Mouse (Mus musculus) ZHBTc4 (cell line): ENCODE results near the gene Nxnl1.

Source experiments
- DNase-seq: peaks from one replicate; pipeline ENCODE4 v3.0.0-alpha.2; 2011; ENCODE audit warnings: low read depth, low spot score

The Nxnl1 gene

DNA sequence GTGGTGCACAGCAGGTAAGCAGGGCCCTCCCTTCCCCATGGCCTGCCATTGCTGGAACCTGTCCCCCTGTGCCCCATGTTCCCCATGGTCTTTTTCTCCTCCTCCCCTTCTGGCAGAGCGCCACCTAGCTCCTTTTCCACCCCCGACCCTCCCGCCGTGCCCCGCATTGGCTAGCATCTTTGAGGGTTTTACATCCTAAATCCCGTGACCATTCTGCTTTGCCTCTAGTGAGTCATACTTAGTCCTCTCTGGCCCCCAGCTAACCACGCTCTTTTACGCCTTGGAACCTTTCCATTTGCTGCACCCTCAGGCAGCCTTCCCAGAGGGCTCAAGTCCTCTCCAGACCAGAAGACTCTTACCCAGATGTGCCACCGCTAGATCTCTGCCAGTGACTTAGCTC, 13.8 kb upstream of the Nxnl1 start:
- DNase-seq: no peak

DNA sequence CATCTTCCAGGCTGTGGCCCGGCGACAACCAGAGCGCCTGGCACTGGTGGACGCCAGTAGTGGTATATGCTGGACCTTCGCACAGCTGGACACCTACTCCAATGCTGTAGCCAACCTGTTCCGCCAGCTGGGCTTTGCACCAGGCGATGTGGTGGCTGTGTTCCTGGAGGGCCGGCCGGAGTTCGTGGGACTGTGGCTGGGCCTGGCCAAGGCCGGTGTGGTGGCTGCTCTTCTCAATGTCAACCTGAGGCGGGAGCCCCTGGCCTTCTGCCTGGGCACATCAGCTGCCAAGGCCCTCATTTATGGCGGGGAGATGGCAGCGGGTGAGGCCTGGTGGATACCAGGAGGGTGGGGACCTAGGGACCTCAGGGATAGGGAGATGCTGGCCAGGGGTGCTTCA, 13.1 kb upstream of the Nxnl1 start:
- DNase-seq: no peak

- no peak for DNase-seq
Observed at GRCm38 (mm10) chr8:71579009-71579408, 12.6 kb upstream of the Nxnl1 start.

- DNase-seq: no peak
Observed at GRCm38 (mm10) chr8:71577856-71578387, 11.5 kb upstream of the Nxnl1 start.

- DNase-seq: no peak
Observed at GRCm38 (mm10) chr8:71575020-71575419, 8.6 kb upstream of the Nxnl1 start.

- DNase-seq: no peak
Observed at GRCm38 (mm10) chr8:71574426-71574825, 8.0 kb upstream of the Nxnl1 start.

- no peak for DNase-seq
Observed at GRCm38 (mm10) chr8:71572847-71573633, 6.6 kb upstream of the Nxnl1 start.

- no peak for DNase-seq
Observed at GRCm38 (mm10) chr8:71572077-71572476, 5.7 kb upstream of the Nxnl1 start.

GRCm38 (mm10) chr8:71570291-71570954, 4.0 kb upstream of the Nxnl1 start:
- peak; percentile 100 for DNase-seq

DNA sequence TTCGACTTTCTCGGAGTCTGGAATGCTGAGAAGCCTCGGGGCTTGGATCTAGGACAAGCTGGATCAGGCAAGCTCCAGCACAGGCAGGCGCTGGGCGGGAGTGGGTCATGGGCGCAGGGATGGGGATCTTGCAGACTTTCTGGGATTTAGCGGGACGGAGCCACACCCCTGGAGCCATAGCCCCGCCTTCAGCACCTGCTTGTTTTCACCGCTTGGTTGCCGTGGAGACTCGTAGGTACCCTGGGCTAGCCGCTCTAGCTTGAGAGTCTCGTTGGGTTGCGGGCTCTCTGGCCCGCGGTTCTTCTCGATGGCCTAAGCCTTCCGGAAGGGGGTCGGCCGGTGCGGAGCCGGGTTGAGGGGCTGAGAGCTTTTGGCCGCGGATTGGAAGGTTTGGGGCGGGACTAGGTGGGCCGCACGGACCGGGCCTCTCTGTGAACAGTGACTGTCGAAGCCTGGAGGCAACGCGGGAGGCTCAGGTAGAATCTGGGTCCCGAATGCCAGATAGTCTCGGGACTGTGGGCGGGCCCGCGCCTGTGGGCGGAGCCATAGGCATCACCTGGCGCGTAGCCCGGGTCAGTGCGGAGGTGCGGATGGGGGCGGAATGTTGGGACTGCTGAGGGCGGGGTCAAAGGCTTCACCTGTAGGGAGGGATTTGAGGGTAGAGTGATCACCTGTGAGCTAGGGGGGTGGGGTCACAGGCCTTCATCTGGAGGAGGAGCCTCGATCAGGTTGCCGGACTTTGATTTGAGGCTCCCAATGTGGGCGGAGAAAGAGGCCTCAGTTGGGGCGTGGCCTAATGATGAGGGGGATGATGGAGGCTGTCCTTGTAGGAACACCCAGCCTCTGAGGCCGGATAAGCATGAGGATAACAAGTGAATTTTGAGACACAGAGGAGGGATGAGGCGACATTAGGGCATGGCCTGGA, 3.2 kb upstream of the Nxnl1 start:
- peak; percentile 98 for DNase-seq

DNA sequence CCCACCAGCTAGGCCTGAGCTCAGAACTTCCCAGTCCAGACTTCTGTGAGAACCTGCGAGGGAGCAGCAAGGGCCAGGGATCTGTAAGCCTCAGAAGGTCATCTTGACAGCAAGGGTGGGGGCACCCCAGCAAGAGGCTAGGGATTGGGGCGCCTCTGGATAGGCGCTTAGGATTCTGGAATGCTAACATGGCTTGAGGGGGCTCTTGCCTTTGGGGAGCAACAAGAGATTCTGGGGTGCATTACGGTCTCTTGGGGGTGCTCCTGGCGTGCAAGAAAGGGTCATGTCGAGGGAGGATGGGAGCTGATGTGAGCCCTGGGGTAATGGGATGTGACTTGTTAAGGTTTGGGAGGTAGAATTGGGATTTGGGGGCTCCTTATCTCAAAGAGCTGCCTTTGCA, 2.5 kb upstream of the Nxnl1 start:
- no peak for DNase-seq

GRCm38 (mm10) chr8:71568387-71568937, 2.1 kb upstream of the Nxnl1 start, which contains the start of gene Slc27a1:
Slc27a1 (plus strand) TSS chr8:71568882.
- no peak for DNase-seq

DNA sequence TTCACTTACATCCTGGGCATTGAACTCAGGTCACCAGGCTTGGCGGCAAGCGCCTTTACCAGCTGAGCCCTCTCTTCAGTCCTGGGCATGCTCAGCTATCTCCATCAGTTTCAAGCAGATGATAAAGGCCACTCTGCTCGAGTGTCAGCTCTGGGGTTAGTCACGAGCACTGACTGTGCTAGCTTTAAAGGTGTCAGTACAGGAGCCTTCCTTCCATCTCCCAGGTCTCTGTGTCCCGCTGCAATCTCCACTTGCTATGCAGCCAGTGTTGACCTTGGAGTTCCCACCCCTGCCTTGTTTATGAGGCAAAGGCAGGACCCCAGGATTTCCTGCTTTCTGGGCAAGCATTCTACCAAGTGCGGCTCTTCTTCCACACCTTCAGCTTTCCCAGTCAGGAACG, 1.2 kb upstream of the Nxnl1 start:
- DNase-seq: no peak

DNA sequence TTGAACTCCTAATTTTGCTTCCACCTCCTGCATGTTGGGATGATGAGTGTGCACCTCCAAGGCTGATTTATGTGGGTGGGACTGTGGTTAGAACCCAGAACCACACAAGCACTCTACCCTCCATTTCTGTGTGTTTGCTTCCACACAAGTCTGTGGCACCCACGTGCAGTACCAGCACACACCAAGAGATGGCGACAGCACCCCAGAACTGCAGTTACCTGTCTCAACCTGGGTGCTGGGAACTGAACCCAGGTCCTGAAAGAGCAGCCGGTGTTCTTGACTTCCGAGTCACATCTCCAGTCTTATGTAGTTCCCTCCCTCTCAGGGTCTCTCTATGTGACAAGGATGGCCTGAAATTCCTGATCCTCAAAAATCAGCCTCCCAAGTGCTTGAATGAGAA, 2.4 kb downstream of the Nxnl1 start:
- no peak for DNase-seq

- DNase-seq: peak; percentile 88
Observed at GRCm38 (mm10) chr8:71562751-71563150, 3.6 kb downstream of the Nxnl1 start.

- DNase-seq: peak; percentile 90
Observed at GRCm38 (mm10) chr8:71561401-71561800, 5.0 kb downstream of the Nxnl1 start.

- DNase-seq: no peak
Observed at GRCm38 (mm10) chr8:71560765-71561164, 5.6 kb downstream of the Nxnl1 start.

DNA sequence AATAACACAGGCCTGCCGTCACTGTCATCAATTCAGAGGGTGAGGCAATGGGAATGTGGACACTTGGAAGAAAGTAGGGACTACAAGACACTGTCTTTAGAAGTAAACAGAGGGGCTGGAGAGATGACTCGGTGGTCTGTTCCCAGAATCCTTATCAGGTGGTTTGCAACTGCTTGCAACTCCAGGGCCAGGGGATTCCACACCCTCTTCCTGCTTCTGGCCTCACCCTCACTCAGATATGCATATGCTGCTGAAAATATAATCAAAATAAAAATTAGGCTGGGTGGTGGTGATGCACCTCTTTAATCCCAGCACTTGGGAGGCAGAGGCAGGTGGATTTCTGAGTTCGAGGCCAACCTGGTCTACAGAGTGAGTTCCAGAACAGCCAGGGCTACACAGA, 6.3 kb downstream of the Nxnl1 start:
- no peak for DNase-seq

GRCm38 (mm10) chr8:71558958-71559690, 7.3 kb downstream of the Nxnl1 start:
- peak; percentile 96 for DNase-seq

GRCm38 (mm10) chr8:71558071-71558957, 8.1 kb downstream of the Nxnl1 start, which contains the start of gene Tmem221:
Tmem221 (minus strand) TSS chr8:71558871.
- DNase-seq: no peak
